Mouse (Mus musculus) T-helper 1 cell (primary cell): ENCODE results near the gene Htr7.

ENCODE experiments used
- in situ Hi-C: fragments of 300-600 bp; cut with MboI, MseI; formaldehyde crosslinking; loops from one replicate; pipeline ENCODE4 v1.15.1; 2025; ENCODE audit warnings: high pct_unique_total_duplicates

Gene Htr7

DNA sequence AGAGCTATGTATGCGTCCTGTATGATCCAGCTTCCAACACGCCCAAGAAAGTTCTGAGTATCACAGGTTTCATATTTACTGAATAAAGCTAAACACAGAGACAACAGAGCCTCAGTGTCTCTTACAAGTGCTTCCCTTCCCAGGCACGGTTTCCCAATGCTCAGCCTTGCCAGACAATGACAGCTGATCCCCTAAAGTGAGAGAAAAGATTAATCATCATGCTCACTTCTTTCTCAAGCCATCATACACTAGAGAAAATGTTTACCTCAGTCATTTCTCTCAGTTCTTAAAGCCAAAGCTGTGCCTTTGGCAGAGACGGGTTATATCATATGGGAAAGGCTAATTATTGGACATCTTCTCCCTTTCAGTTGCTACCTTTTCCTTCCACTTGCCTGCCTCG lies 99.7 kb downstream of the Htr7 start:
- in situ Hi-C loops, result loop anchor here (10.0 kb wide), 1 partner anchor 493 kb away; no protein-coding TSS in a partner anchor

DNA sequence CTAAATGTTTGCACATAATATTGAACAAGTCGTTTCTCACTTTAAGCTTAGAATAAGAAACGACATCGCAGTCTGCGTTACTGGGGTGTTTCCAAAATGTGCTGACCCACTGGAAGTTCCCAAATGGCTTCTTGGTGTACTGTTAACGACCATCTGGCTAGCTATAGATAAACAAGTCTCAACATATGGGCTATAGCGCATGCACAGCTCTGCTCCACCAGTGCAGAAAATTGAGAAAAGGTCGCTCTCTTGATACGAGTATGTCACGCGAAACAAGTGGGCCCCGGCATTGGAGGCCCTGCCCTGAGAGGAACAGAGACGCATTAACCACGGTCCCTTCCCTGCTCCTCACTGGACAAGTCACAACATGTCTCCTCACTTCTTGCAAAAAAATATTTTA lies 101.6 kb downstream of the Htr7 start:
- in situ Hi-C loops, result loop anchor here (10.0 kb wide), 1 partner anchor 491 kb away; no protein-coding TSS in a partner anchor

DNA sequence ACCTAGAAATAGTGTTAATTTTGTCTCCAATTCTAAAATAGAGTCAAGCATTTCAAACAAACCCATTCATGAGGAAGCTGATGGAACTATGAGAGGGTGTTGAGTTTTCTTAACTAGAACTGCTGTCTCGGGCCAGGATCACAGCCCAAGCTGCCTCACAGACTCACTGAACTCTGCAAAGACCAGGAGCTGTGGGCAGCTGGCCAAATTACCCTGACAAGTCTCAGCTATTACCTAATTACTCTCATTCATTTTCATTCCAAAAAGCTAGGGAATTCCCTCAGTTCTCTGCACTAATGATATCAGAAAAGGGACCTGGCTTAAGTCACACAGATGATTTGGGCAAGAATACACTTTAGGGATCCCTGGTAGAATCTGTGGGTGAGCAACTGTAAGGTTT lies 107.4 kb downstream of the Htr7 start:
- in situ Hi-C loops, result loop anchor here (10.0 kb wide), 1 partner anchor 485 kb away; no protein-coding TSS in a partner anchor

DNA sequence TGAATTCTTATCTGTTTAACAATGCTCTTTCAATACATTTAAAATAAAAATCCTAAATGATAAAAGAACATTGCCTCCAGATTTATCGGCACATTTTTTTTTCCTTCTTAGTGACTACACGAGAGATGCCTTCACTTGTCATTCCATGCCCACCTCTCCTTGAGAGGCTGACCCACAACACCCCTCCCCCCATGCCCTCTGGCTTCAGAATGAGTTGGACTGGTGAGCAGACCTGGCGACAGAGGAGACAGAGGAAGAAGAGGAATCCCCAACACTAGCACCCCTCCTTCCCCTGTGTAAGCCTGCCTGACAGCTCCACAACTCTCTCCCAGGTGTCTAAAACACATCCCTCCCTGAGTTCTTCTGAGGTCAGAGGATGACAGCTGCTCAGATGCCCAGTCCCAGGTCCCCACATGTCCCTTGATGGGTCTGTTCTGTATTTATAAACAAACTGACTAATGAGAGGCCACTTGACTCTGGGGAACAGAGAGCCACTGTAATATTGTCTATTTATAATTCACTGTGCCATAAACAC lies 132.3 kb downstream of the Htr7 start:
- in situ Hi-C loops, result no loop called here

DNA sequence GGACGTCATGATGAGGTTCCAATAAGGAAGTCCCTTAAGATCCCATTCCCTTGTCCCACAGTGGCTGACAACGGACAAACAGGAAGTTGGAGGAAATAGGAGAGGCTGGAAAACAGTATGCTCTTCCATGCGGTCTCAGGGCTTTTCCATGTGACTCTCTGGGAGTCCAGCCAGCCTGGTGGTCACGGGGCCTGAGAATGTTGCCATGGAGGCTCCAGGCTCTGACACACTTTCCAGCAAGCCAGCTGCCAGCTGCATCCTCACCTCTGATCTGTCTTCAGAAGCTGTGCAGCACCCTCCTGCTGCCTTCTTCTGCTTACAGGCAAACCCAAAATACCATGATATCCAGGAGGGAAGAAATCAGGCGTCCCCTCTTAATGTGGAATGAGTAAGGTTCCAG lies 132.9 kb downstream of the Htr7 start:
- in situ Hi-C loops, result no loop called here
